Mouse (Mus musculus) activated CD4-positive, CD25-positive, alpha-beta regulatory T cell, adult 4 months (primary cell): Measurements from ENCODE around the gene Whrn. TPM values are rescaled to one million over a fixed set of nuclear protein-coding genes. Genes with fewer than 3 reads are reported as not detected.

ENCODE experiments used
- ATAC-seq: one replicate; pipeline ENCODE4 v1.8.0; 2017
- polyA plus RNA-seq, 2 experiments: library from polyadenylated mRNA; unstranded; fragments of 100-300 nt; shearing (Covaris generic); gene quantifications; one replicate each; pipeline ENCODE4 v1.2.1; 2017

Whrn gene
- 1 to 10 TPM; 3.1 to 3.2 TPM for polyA plus RNA-seq

DNA sequence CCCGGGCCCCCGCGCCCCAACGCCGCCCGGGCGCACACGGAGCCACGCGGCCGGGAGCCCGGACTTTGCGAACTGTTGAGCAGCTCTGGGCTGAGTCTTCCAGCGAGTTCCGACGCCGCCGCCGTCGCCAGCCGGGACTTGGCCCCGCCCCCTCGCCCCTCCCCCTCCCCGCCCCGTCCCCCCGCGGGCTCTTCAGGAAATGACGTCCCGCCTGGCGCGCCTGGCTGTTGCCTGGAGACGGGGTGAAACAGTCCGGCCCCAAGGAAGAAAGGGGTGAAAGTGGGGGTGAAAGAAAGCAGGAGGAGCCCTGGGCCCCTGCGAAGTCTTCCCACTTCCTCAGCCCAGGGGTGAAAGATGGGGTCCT, at the start of gene Whrn:
Whrn (minus strand) TSS at position 77 of the 364 bp plus-strand sequence.
- ATAC-seq, result peak; percentile 70

DNA sequence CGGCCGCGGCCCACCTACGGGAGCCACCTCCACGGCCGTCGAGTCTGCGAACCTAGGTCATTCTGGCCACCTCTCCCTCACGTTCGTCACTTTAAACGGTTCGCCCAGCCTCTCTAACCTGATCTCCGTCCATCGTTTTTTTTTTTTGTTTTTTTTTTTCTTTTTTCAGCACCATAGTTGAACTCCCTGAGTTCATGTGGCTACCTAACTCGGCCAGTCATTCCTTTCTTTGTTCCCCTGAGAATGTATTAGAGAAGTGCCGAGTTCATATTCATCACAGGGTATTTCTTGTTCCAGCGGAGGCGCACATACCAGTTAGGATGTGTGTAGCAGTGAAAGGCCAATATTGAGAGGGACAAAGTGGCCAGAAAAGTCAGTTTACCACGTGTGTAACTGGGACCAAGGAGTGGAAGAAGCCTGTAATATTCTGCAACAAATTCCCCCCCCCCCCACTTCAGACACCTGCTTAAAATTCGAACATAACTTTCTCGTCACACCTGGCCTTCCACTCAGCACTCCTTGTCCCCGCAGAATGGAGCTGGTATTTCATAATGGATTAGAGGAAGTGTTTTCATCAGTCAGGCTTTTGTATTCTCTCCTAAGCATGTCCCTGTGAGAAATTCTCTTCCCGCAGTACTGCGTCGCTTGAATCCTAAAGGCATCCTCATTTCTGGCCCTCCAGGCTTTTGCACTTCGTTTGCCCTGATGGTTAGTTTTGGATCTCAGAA, 49.6 kb upstream of the Whrn start:
- no peak for ATAC-seq

DNA sequence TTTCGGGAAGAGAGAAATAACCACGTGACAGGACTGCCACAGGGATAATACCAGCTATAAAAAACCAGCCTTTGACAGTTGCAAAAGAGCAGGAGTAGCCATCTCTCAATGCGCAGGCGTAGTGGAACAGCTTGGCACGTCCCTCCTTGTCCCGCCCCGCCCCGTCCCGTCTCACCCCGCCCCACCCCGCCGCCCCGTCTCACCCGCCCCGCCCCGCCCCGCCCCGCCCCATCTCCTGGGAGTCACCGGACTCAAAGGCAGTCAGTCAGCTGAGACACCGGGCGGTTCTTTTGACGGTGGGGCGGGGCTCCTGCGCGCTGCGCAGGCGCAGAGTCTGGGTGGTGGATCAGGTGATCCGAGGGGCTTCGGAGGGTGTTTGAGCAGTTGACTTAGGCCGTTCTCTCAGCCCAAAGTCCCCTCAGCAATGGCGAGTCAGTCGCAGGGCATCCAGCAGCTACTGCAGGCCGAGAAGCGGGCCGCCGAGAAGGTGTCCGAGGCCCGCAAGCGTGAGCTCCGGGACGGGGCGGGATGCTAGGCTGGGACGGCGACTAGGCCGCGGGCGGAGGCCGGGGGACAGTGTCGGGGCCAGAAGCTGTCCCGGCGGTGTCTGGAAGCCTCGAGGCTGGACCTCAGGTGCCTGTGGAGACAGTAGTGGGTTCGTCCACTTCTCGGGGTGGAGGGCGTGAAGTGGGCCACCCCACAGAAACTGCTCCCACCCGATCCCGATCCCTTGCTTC, 48.9 kb upstream of the Whrn start, which contains the start of gene Atp6v1g1:
Atp6v1g1 (plus strand) TSS at position 279 of the 737 bp plus-strand sequence.
- ATAC-seq, result peak; percentile 89

DNA sequence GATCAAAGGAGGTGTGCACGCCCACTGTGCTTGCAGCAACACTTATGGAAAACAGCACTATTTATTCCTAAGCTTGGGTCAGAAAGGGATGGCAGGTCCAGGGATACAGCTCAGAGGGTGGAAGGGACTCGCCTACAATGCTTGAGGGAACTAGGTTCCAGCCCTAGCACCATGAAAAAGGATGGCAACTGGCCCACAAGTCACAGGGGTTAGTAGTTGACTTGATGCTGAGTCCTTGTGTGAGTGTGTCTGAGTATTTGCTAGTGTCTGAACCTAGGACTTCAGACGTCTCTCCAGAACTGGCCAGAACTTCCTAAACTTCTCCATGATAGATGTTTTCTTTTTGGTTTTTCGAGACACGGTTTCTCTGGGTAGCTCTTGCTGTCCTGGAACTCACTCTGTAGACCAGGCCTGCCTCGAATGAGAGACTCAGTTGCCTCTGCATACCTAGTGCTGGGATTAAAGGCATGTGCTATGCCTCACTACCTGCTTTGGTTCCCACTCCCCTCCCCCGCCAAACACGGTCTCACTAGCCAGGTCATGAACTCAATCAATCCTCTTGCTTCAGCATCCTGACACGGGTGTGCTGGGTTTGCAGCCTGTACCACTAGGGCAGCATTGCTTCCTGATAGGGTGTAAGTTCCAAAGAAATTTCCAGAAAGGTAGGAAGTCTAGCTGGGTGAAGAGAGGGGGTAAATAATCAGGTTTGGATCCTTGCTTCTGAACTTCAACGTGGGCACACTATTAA, 48.1 kb upstream of the Whrn start:
- ATAC-seq, result peak; percentile 9

DNA sequence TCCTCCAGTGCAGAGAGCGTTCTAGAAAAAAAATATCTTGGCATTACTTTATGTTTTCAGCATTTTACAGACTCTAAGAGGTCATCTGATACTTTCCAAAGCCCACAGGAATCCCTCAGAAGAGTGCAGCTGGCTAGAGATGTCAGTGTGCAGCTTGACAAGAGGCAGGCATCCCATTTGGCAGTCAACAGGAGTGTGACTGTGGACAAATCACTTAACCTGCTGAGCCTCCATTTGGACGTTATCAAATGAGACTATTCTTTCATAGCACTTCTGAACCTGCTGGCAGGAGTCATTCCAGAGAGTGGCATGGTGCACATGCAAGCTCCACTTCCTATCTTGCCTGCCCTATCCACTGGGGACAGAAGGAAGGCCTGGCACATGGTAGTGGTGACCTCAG, 46.4 kb upstream of the Whrn start:
- no peak for ATAC-seq

DNA sequence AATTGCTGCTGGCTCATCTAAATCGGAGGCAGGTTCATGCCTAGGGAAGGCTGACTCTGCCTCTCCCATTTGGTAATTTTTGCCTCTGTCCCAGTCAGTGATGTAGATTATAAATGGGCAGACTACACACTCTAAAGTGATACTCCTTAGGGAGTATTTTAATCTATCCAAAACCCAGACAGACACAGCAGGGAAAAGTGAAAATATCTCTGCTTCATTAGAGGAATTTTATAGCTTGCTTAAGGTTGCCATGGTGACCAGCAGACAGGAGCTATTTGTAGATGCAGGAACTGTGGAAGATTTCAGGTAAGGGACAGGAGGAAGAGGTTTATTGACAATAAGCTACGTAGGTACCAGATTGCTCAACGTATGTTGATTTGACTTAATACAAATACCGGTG, 41.8 kb upstream of the Whrn start:
- no peak for ATAC-seq

DNA sequence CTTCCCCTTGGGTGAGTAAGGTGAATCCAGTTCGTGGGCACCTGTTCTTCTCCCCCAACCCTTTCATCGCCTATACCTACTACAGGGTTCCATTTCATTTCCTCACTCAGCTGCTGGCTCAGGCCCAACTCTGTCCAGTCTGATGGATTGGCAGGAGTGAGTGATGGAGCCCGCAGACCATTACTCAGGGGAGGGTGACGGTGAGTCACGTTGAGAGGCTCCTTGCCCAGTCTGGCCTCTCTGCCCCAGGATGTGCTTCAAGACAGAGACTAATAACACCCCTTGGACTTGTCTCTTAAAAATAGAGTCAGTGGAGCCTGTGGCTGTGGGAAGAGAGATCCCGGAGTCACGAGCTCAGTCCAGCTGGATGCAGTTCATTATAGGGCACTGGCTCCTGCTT, 34.6 kb upstream of the Whrn start:
- no peak for ATAC-seq

DNA sequence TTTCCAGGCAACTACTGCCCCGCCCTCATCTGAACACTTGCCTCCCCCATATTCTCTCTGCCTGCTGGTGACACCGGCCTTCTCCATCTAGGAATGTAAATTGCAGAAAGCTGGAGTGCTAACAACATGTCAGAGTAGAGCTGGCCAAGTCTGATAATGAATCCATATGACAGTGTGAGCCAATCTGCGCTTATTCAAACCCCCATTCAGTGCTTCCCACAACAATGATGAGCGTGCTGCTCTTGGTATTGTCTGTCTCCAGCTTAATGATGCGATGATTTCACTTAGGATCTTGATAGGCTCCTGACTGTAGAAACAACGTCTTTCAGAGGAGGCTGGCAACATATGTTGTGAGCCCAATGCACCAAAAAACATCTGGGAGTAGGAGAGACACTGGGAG, 33.2 kb upstream of the Whrn start:
- no peak for ATAC-seq

DNA sequence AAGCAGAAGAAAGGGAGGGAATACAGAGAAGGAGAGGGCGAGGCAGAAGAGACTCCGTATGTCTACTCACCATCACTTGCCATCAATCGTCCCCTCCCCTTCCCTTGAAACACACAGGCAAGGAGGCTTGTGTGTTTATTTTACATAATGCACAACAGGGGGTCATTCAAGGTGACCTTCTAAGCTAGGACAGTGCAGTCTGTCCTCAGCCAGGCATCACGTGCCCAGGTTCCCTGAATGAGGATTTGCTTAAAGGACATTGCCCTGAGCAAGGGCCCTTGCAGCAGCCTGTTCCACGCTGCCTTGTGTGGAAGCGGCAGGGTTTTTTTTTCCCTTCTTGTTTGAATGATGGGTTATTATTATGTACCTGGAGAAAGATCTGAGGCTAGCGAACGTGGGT, 29.7 kb upstream of the Whrn start:
- ATAC-seq, result no peak

DNA sequence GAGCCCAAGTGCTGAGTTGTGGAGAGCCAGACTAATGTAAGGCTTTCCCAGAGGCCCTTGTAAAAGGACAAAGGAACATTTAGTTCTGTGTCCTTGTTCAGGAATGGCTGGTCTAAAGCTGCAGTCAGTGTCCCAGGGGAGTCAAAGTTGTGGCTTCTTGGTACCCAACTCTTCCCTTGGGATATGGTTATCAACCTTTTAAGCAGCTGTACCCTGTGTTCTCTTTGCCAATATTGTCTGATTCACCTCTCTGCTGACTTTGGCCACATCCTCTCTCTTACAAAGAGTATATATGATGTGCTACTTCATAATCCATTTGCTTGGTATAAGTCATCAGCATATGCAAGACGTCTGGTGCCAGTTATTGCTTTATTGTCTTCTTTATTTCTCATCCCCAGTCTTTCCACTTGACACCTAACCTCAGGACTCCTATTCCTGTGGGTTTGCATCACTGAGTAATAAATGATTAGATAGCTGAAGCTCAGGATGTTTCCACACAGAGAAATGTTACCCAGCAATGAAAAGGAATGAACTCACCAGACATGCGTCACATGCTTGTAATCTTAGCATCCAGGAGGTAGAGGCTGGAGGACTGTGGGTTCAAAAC, 26.1 kb upstream of the Whrn start:
- ATAC-seq, result no peak

DNA sequence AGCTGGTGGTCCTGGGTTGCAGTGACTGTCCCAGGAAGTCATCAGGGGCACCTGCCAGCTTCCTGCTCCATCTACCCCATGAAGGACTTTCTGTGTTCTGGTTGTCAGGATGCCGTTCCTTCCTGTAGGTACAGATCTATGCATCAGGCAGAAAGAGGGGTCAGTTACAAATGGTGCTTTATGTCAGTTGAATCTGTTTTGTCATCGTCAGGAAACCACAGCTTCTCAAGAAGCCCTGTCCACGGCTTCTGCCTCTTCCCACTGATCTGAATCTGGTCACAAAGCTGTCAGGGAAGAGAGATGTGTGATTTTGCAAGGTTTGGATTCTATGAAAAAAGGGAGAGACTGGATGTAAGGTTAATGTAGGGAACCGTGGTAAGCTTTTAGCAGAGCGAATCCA, 19.2 kb upstream of the Whrn start:
- no peak for ATAC-seq

DNA sequence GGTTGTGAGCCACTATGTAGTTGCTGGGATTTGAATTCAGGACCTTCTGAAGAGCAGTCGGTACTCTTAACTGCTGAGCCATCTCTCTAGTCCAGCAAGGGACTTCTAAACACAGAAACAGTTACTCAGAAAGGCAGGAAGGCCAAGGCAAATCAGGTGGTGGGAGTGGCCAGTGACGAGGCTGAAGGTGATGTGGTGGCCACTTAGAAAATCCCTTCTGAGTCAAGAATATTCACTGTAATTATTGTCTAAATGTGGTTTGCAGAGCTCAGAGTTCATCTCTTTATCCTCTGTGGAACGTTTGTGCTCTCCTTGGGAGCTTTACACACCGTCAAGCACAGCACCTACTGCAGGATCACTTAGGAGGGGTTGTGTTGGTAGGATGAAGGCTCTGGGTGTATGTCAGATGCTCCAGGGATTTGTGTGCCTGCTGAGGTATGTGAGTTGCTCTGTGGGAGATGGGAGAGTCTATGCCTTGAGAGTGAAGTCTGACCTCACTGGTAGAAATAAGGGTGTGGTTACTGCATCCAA, 18.7 kb upstream of the Whrn start:
- no peak for ATAC-seq

DNA sequence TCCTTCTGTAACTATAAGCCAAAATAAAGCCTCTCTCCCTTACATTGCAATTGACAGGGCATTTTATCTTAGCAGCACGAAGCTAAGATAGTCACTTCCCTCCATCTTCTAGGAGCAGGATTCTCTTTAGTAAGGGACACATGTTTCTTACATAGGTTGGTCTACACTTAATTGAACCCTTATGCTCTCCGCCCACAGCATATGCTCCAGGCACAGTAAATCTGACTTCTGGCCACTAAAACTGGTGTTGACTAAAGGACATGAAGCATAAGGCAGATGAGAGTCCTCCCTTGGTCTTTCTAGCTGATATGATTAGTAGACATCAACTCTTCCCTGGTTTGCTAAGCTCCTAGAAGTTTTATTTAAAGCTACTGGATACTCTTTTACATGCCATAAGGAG, 17.1 kb upstream of the Whrn start:
- no peak for ATAC-seq

DNA sequence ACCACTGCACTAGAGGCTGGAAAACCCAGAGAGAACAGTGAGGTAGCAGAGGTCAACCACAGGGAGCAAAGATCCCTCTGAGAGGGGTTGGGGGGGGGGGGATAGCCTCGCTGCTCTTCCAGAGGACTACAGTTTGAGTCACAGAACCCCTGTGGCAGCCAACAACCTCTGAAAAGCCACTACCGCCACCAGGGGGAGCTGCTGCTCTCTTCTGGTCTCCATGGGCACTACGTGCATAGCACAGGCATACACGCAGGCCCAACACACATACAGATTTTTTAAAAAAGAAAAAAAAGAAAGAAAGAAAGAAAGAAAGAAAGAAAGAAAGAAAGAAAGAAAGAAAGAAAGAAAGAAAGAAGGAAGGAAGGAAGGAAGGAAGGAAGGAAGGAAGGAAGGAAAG, 12.4 kb upstream of the Whrn start:
- peak; percentile 61 for ATAC-seq

DNA sequence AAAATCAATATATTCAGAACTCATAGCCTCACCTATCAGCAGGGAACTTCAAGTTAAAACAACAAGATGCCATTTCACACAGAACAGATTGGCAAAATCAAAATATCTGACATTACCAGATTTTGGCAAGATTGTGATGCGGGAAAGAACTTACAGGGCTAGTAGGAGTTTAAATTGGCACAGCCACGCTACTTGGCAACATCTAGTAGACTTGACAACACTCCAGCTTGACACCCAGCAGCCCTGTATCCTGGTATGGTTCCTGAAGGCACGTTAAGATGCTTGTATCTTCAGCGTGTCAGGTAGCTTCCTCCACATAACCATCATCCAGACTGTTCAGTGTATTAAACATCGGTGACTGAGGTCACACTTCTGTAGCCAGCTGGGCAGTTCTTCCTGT, 11.7 kb upstream of the Whrn start:
- no peak for ATAC-seq

DNA sequence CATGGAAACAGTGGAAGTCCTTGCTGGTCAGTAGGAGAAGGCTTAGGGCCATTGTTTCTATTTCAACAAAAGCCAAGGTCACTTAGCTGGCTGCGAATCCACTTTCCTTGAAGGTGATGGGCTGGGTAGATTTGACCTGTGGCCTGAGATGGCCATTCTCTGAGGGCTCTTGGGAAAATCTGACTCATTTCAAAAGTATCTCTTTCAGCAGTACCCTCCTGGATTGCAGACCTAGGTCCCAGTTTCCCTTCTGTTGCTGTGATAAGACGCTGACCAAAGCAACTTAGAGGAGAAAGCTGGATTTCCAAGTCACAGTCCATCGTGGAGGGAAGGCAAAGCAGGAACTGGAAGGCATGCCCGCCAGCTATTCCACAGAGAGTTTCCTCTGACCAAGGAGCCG, 8.2 kb upstream of the Whrn start:
- ATAC-seq, result no peak

DNA sequence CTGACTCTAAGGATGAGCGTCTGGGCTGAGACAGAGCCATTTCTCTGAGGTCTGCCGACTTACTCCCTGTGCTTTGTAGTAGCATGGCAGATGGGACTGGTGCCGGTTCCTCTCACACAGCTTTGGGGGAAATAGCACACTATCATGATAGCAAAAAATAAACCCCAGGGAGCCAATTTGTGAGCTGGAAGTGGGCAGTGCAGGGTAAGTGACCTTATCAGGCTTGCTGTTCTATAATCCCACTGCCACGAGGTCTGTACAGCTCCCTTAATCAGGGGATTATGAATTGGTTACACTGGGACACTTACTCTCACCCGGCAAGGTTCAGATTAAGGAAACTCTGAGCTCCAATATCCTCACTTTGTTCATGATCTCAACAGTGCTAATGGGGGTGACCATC, 5.3 kb upstream of the Whrn start:
- ATAC-seq, result no peak

DNA sequence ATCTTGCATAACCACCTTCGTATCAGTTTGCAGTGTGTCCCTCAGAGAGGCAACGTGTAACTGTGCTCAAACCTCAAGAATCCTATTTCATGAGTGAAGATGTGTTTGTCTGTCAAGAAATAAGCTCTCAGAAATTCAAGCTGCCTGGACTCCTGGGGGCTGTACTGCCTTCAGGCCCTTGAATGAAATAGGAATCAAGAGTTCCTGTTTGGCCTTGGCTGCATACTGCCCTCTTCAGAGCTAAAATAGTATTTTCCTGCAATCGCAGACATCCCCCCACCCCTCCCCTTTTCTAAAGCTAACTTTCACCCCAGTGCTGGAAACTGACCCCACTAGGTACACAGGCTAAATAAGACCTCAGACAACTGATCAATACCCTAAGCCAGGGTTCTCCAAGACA, 2.6 kb upstream of the Whrn start:
- ATAC-seq, result no peak

DNA sequence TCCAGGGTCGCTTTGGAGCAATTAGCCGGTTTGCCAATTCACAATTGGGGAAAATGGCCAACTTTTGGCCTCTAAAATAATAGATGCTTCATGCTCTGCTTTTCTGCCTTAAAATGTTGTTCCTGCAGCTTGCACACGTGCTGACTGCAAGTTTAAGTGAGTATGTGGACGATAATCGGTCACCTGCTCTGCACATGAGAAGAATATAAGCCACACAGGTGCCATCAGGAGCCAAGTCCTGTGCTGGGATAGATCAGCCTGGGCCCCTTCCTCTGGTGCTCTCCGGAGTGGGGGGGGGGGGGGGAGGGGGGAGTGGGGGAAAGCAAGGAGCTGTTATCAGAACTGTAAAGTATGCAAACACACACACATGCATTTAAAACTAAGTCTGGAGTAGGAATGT, 521 bp upstream of the Whrn start:
- ATAC-seq, result no peak

DNA sequence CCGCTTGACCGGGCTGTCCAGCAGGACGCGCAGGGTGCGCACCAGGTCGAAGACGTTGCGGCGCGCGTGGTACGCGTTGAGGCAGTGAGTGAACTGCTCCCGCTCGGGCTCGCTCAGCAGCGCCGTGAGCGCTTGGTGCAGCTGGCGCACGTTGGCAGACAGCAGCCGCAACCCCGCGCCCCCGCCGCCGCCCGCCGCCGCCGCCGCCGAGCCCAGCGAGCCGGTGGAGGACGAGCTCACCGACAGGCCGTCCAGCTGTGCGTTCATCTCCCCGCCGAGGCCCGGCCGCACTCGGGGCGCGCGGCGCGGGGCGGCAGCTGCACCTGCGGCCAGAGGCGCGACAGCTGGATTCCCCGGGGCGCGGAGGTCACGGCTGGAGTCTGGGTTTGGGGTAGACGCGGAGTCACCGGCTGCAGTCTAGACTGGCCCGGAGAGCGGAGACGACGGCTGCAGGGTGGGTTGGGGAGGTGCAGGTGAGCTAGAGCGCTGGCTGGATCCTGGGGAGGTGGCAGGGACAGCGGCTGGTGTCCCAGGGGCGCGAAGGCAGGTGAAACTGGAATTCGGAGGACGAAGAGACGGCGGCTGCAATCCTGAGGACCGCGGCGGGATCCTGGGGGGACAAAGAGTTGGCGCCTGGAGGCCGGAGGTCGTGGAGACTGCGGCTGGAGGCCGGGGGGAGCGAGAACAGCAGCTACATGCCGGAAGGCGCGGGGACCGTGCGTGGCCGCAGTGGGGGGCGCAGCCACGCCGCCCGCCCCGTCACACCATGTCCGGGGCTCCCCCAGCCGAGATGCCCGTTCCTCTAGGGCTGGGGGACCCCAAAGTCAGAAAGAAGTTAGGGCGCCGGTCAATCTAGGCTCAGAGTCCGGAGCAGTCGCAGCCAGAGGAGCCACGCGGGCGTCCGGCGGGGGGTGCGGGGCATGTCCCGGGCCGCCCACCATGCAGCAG, 550 bp downstream of the Whrn start:
- peak; percentile 52 for ATAC-seq

DNA sequence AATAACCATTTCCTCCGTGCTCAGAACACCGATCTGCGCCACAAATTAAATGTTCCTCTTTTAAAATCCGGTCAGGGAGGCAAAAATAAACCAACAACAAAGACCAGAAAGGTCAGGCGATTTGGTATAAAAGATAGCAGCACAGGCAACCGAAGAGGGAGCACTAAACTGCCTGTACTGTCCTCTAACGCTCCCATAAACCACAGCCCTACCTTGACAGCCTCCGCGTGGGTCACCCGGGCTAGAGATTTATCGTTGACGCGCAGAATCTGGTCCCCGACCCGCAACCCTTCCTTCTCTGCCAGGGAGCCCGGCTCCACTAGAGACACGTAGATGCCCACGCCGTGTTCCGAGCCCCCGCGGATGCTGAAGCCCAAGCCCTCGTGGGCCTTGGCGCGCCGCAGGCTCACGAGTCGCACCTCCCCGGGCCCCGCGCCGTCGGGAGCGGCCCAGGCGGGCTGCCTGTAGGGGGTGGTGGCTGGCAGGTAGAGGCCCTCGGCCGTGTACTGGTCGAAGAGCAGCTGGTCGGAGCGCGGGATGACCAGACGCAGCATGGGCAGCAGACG, 1.3 kb downstream of the Whrn start:
- ATAC-seq, result peak; percentile 29
